Mouse (Mus musculus): ENCODE data around the gene Fstl4.

DNA sequence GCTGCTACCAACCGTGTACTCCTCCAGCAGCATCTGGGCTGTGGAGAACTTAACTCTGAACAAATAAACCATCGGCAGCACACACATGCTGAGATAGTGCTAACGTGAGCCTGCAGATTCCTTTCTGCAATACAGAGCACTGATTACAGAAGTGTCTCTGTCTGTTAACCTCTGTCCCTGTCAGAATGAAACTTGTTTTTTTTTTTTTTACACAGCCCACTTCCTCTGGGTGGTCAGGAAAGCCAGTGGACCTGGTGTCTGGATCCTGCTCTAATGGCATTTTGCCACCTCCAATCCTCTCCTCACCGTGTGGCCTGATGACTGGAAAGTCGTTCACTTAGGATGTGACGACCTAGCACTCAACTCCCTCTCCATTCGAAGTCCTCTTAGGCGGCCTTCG is 469.2 kb downstream of the Fstl4 start:
- TF ChIP-seq ZNF384 (IDR thresholded peaks at IDR 0.05; ENCODE audit: low read depth, low read length): no peak
- no peak for TF ChIP-seq MEF2A (IDR thresholded peaks at IDR 0.05; ENCODE audit: extremely low read depth, insufficient replicate concordance, low read depth, low read length, poor library complexity, severe bottlenecking)
- no peak for TF ChIP-seq POLR2A (IDR thresholded peaks at IDR 0.05; ENCODE audit: control insufficient read depth in 1 of 2, insufficient read depth in 1 of 2, low read depth in 1 of 2, low read length in 2 of 2, poor library complexity in 1 of 2)
- TF ChIP-seq BHLHE40 (IDR thresholded peaks at IDR 0.05; ENCODE audit: borderline replicate concordance, low read depth, low read length): no peak
- TF ChIP-seq ETS1 (IDR thresholded peaks at IDR 0.05; ENCODE audit: low read depth, low read length): no peak
- no peak for TF ChIP-seq POLR2AphosphoS2 (IDR thresholded peaks at IDR 0.05; ENCODE audit: low read length)
- no peak for TF ChIP-seq CTCF (IDR thresholded peaks at IDR 0.05 in 2 of 3, conservative IDR thresholded peaks at IDR 0.05 in 1 of 3; ENCODE audit: control insufficient read depth in 1 of 3, insufficient read depth in 1 of 3, low read depth in 2 of 3, low read length in 3 of 3, poor library complexity in 1 of 3, severe bottlenecking in 1 of 3)

All from MEL (cell line).